Mouse (Mus musculus): ENCODE measurements around the gene C2cd5.

- TF ChIP-seq POLR2A (IDR thresholded peaks at IDR 0.05; ENCODE audit: insufficient read length, low read depth) (no peak), MYOG (IDR thresholded peaks at IDR 0.05; ENCODE audit: control insufficient read depth in 1 of 3, insufficient read depth in 1 of 3, insufficient read length in 2 of 3, low read depth in 2 of 3) (no peak), USF1 (IDR thresholded peaks at IDR 0.05; ENCODE audit: low read depth) (no peak), E2F4 (IDR thresholded peaks at IDR 0.05; ENCODE audit: insufficient read depth) (no peak), SRF (IDR thresholded peaks at IDR 0.05; ENCODE audit: control insufficient read depth, insufficient read length, low read depth) (no peak), MAX (IDR thresholded peaks at IDR 0.05; ENCODE audit: low read depth) (no peak), CEBPB (IDR thresholded peaks at IDR 0.05; ENCODE audit: insufficient read depth, poor library complexity, severe bottlenecking) (no peak), POLR2AphosphoS2 (IDR thresholded peaks at IDR 0.05; ENCODE audit: insufficient read length, low read depth) (no peak), TCF12 (IDR thresholded peaks at IDR 0.05; ENCODE audit: insufficient read depth, poor library complexity, severe bottlenecking) (no peak), REST (IDR thresholded peaks at IDR 0.05; ENCODE audit: insufficient read depth, insufficient read length) (no peak)
These were observed 37.4 kb upstream of the C2cd5 start for GRCm38 (mm10) chr6:143137341-143137740.
